Mouse (Mus musculus) MEL (cell line): ENCODE data around the gene Lnx2. TPM values are rescaled to one million over a fixed set of nuclear protein-coding genes. Genes with fewer than 3 reads are reported as not detected.

Experiments used
- DNase-seq: peaks from one replicate; pipeline ENCODE4 v3.0.0; 2011; ENCODE audit warnings: low read depth, low spot score
- H3K27ac ChIP-seq: 2 replicates; pipeline ENCODE4 v1.5.1; 2012; ENCODE audit warnings: low read depth, mild to moderate bottlenecking, control low read depth, low read length, moderate library complexity; ENCODE audit not compliant: control insufficient read depth
- H3K27me3 ChIP-seq, 2 experiments: fragments of 150-350 bp in 1 of 2; sonication (generic) in 1 of 2; 2 replicates each; pipeline ENCODE4 v1.6.1; 2012; ENCODE audit warnings: low read length in 2 of 2, mild to moderate bottlenecking in 2 of 2, improper control_type of control experiment in 1 of 2, moderate library complexity in 1 of 2; ENCODE audit not compliant: insufficient read depth in 2 of 2, control insufficient read depth in 1 of 2
- H3K36me3 ChIP-seq, 2 experiments: 2 replicates each; pipeline ENCODE4 v1.6.1; 2012 to 2014; ENCODE audit warnings: low read length in 2 of 2, improper control_type of control experiment in 1 of 2, inconsistent platforms in 1 of 2, mild to moderate bottlenecking in 1 of 2; ENCODE audit not compliant: insufficient read depth in 2 of 2, control insufficient read depth in 1 of 2
- H3K4me1 ChIP-seq, 2 experiments: fragments of 150-350 bp in 1 of 2; sonication (generic) in 1 of 2; 2 replicates each; pipeline ENCODE4 v1.6.1; 2012; ENCODE audit warnings: low read length in 2 of 2, improper control_type of control experiment in 1 of 2, mild to moderate bottlenecking in 1 of 2; ENCODE audit not compliant: insufficient read depth in 2 of 2, control insufficient read depth in 1 of 2
- H3K4me3 ChIP-seq, 2 experiments: fragments of 150-350 bp in 1 of 2; sonication (generic) in 1 of 2; 2 replicates each; pipeline ENCODE4 v1.5.1; 2012; ENCODE audit warnings: low read depth in 2 of 2, low read length in 2 of 2, mild to moderate bottlenecking in 2 of 2, moderate library complexity in 2 of 2, control low read depth in 1 of 2, improper control_type of control experiment in 1 of 2; ENCODE audit not compliant: control insufficient read depth in 1 of 2, insufficient read depth in 1 of 2
- H3K79me2 ChIP-seq: 2 replicates; pipeline ENCODE4 v1.6.1; 2012; ENCODE audit warnings: mild to moderate bottlenecking, low read length, moderate library complexity; ENCODE audit not compliant: control insufficient read depth, poor library complexity, insufficient read depth
- H3K9ac ChIP-seq: 2 replicates; pipeline ENCODE4 v1.6.1; 2012; ENCODE audit warnings: low read depth, mild to moderate bottlenecking, control low read depth, low read length, moderate library complexity; ENCODE audit not compliant: control insufficient read depth, poor library complexity, severe bottlenecking
- H3K9me3 ChIP-seq: fragments of 150-350 bp; sonication (generic); replicated peaks from 2 replicates; pipeline ENCODE4 v1.6.1; 2012; ENCODE audit warnings: mild to moderate bottlenecking, low read length, improper control_type of control experiment, moderate library complexity; ENCODE audit not compliant: insufficient read depth
- BHLHE40 ChIP-seq: IDR thresholded peaks from 2 replicates; pipeline ENCODE4 v1.6.1; 2012; ENCODE audit warnings: low read depth, mild to moderate bottlenecking, inconsistent platforms, low read length, improper control_type of control experiment, borderline replicate concordance
- CHD1 ChIP-seq: IDR thresholded peaks from 2 replicates; pipeline ENCODE4 v1.6.1; 2012; ENCODE audit warnings: low read depth, mild to moderate bottlenecking, inconsistent platforms, low read length, improper control_type of control experiment
- CTCF ChIP-seq, 3 experiments: IDR thresholded peaks in 2 of 3; conservative IDR thresholded peaks in 1 of 3; 2 replicates each; pipeline ENCODE4 v1.5.1; 2011 to 2012; ENCODE audit warnings: low read length in 3 of 3, low read depth in 2 of 3, mild to moderate bottlenecking in 2 of 3, improper control_type of control experiment in 1 of 3, inconsistent platforms in 1 of 3, mixed read lengths in 1 of 3, moderate library complexity in 1 of 3; ENCODE audit not compliant: control insufficient read depth in 1 of 3, insufficient read depth in 1 of 3, poor library complexity in 1 of 3, severe bottlenecking in 1 of 3
- ETS1 ChIP-seq: IDR thresholded peaks from 2 replicates; pipeline ENCODE4 v1.6.1; 2012; ENCODE audit warnings: low read depth, mild to moderate bottlenecking, inconsistent platforms, low read length, improper control_type of control experiment, moderate library complexity
- GABPA ChIP-seq: IDR thresholded peaks from 2 replicates; pipeline ENCODE4 v1.6.1; 2012; ENCODE audit warnings: low read depth, mild to moderate bottlenecking, inconsistent platforms, low read length, improper control_type of control experiment, moderate library complexity
- GATA1 ChIP-seq: IDR thresholded peaks from 2 replicates; pipeline ENCODE4 v1.6.1; 2011; ENCODE audit warnings: low read depth, low read length, improper control_type of control experiment
- HCFC1 ChIP-seq: IDR thresholded peaks from 2 replicates; pipeline ENCODE4 v1.6.1; 2012; ENCODE audit warnings: low read depth, mild to moderate bottlenecking, inconsistent platforms, low read length, improper control_type of control experiment, moderate library complexity
- JUND ChIP-seq: IDR thresholded peaks from 2 replicates; pipeline ENCODE4 v1.6.1; 2011; ENCODE audit warnings: low read depth, mild to moderate bottlenecking, improper control_type of control experiment, low read length
- KAT2A ChIP-seq: conservative IDR thresholded peaks from 2 replicates; pipeline ENCODE4 v1.6.1; 2012; ENCODE audit warnings: low read depth, low read length, improper control_type of control experiment, inconsistent platforms
- MAFK ChIP-seq: IDR thresholded peaks from 2 replicates; pipeline ENCODE4 v1.6.1; 2011; ENCODE audit warnings: low read depth, mild to moderate bottlenecking, low read length, improper control_type of control experiment, borderline replicate concordance
- MAX ChIP-seq: IDR thresholded peaks from 2 replicates; pipeline ENCODE4 v1.6.1; 2011; ENCODE audit warnings: low read length, improper control_type of control experiment
- MAZ ChIP-seq: IDR thresholded peaks from 2 replicates; pipeline ENCODE4 v1.6.1; 2012; ENCODE audit warnings: low read depth, mild to moderate bottlenecking, inconsistent platforms, low read length, improper control_type of control experiment
- MEF2A ChIP-seq: IDR thresholded peaks from 2 replicates; pipeline ENCODE4 v1.6.1; 2014; ENCODE audit warnings: low read depth, mild to moderate bottlenecking, inconsistent platforms, low read length, improper control_type of control experiment; ENCODE audit not compliant: poor library complexity, insufficient replicate concordance, severe bottlenecking; ENCODE audit errors: extremely low read depth
- MXI1 ChIP-seq: IDR thresholded peaks from 2 replicates; pipeline ENCODE4 v1.6.1; 2011; ENCODE audit warnings: mild to moderate bottlenecking, low read depth, low read length, improper control_type of control experiment
- MYB ChIP-seq: IDR thresholded peaks from 2 replicates; pipeline ENCODE4 v1.6.1; 2011; ENCODE audit warnings: mild to moderate bottlenecking, low read depth, low read length, improper control_type of control experiment
- MYC ChIP-seq: IDR thresholded peaks from 2 replicates; pipeline ENCODE4 v1.6.1; 2011; ENCODE audit warnings: low read depth, mild to moderate bottlenecking, low read length, improper control_type of control experiment, moderate library complexity
- NELFE ChIP-seq: IDR thresholded peaks from 2 replicates; pipeline ENCODE4 v1.6.1; 2011; ENCODE audit warnings: low read depth, low read length, improper control_type of control experiment
- NRF1 ChIP-seq: IDR thresholded peaks from 2 replicates; pipeline ENCODE4 v1.6.1; 2014; ENCODE audit warnings: low read depth, mild to moderate bottlenecking, inconsistent platforms, low read length, improper control_type of control experiment, moderate library complexity; ENCODE audit not compliant: poor library complexity, insufficient read depth, severe bottlenecking
- POLR2A ChIP-seq, 2 experiments: IDR thresholded peaks; 2 replicates each; pipeline ENCODE4 v1.6.1; 2011 to 2012; ENCODE audit warnings: low read length in 2 of 2, mild to moderate bottlenecking in 2 of 2, control low read depth in 1 of 2, improper control_type of control experiment in 1 of 2, low read depth in 1 of 2, moderate library complexity in 1 of 2; ENCODE audit not compliant: control insufficient read depth in 1 of 2, insufficient read depth in 1 of 2, poor library complexity in 1 of 2
- POLR2AphosphoS2 ChIP-seq: IDR thresholded peaks from 2 replicates; pipeline ENCODE4 v1.6.1; 2011; ENCODE audit warnings: low read length, improper control_type of control experiment
- POLR2AphosphoS5 ChIP-seq: IDR thresholded peaks from 2 replicates; pipeline ENCODE4 v1.6.1; 2012; ENCODE audit warnings: low read depth, borderline replicate concordance, mild to moderate bottlenecking, inconsistent platforms, low read length, moderate library complexity, mixed read lengths
- RAD21 ChIP-seq: IDR thresholded peaks from 2 replicates; pipeline ENCODE4 v1.6.1; 2011; ENCODE audit warnings: mild to moderate bottlenecking, low read depth, low read length, improper control_type of control experiment
- RCOR1 ChIP-seq: IDR thresholded peaks from 2 replicates; pipeline ENCODE4 v1.6.1; 2012; ENCODE audit warnings: low read depth, mild to moderate bottlenecking, inconsistent platforms, low read length, improper control_type of control experiment
- SMC3 ChIP-seq: IDR thresholded peaks from 2 replicates; pipeline ENCODE4 v1.6.1; 2011; ENCODE audit warnings: low read depth, low read length, improper control_type of control experiment
- TBP ChIP-seq: IDR thresholded peaks from 2 replicates; pipeline ENCODE4 v1.8.0; 2011; ENCODE audit warnings: low read depth, low read length, improper control_type of control experiment
- TCF12 ChIP-seq: IDR thresholded peaks from 2 replicates; pipeline ENCODE4 v1.6.1; 2014; ENCODE audit warnings: low read depth, mild to moderate bottlenecking, inconsistent platforms, low read length, improper control_type of control experiment, moderate library complexity
- UBTF ChIP-seq: IDR thresholded peaks from 2 replicates; pipeline ENCODE4 v1.6.1; 2012; ENCODE audit warnings: low read depth, mild to moderate bottlenecking, inconsistent platforms, low read length, improper control_type of control experiment, moderate library complexity, borderline replicate concordance; ENCODE audit not compliant: insufficient read depth
- USF1 ChIP-seq: IDR thresholded peaks from 2 replicates; pipeline ENCODE4 v1.6.1; 2014; ENCODE audit warnings: low read depth, mild to moderate bottlenecking, inconsistent platforms, low read length, improper control_type of control experiment, moderate library complexity
- USF2 ChIP-seq, 2 experiments: IDR thresholded peaks; 2 replicates each; pipeline ENCODE4 v1.6.1; 2011 to 2012; ENCODE audit warnings: improper control_type of control experiment in 2 of 2, low read length in 2 of 2, borderline replicate concordance in 1 of 2, inconsistent platforms in 1 of 2, low read depth in 1 of 2, mild to moderate bottlenecking in 1 of 2; ENCODE audit not compliant: insufficient read depth in 1 of 2
- ZC3H11A ChIP-seq: IDR thresholded peaks from 2 replicates; pipeline ENCODE4 v1.6.1; 2012; ENCODE audit warnings: low read depth, mild to moderate bottlenecking, inconsistent platforms, low read length, improper control_type of control experiment
- ZMIZ1 ChIP-seq: IDR thresholded peaks from 2 replicates; pipeline ENCODE4 v1.6.1; 2012; ENCODE audit warnings: low read depth, mild to moderate bottlenecking, inconsistent platforms, low read length, improper control_type of control experiment, moderate library complexity
- ZNF384 ChIP-seq: IDR thresholded peaks from 2 replicates; pipeline ENCODE4 v1.6.1; 2012; ENCODE audit warnings: low read depth, mild to moderate bottlenecking, inconsistent platforms, low read length, improper control_type of control experiment
- polyA plus RNA-seq, 2 experiments: library from polyadenylated mRNA; stranded (reverse) in 1 of 2; unstranded in 1 of 2; fragments of >175 nt in 1 of 2; fragments of >200 nt in 1 of 2; gene quantifications; 2 replicates each; pipeline versions ENCODE4 v1.2.1 to v1.2.4; 2012; ENCODE audit warnings: low replicate concordance in 2 of 2, low read depth in 1 of 2; ENCODE audit not compliant: insufficient read length in 2 of 2, insufficient read depth in 1 of 2, missing spikeins in 1 of 2
- total RNA-seq: library from RNA; depleted of rRNA; stranded (reverse); fragments of 300-350 nt; gene quantifications from 2 replicates; pipeline ENCODE4 v1.2.3, GENCODE M21; 2012

The Lnx2 gene
- total and polyA plus RNA-seq, 3 experiments: 22.0 to 26.1 TPM; not detected in 1

DNA sequence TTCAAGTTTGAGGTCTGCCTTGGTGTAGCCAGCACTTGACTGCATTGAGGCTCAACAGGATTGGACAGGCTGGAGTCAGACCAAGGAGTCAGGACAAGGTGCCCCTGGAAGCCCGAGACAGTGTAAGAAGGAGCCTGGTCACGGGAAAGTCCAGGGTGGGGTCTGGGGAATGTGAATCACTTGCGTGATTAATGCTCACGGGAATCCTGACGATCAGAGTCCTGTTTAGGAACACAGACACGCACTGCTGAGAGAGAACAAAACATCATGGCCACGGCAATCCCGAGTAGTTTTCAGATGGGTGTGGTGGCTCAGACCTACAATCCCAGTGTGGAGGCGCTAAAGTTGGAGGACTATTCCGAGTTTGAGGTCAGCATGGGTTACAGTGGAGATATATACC is 65.1 kb downstream of the Lnx2 start:
- TF ChIP-seq USF2 (IDR thresholded peaks at IDR 0.05; ENCODE audit: borderline replicate concordance in 1 of 2, insufficient read depth in 1 of 2, low read depth in 1 of 2, low read length in 2 of 2): no peak
- no peak for TF ChIP-seq ZC3H11A
- TF ChIP-seq BHLHE40: no peak
- H3K4me1 ChIP-seq: no peaks in the 10 kb centered on the region
- H3K9ac ChIP-seq: no peak overlapping the region
- no peaks in the 10 kb centered on the region for H3K79me2 ChIP-seq
- no peaks in the 10 kb centered on the region for H3K36me3 ChIP-seq
- H3K27ac ChIP-seq: no peak overlapping the region
- no peak overlapping the region for H3K4me3 ChIP-seq
- H3K9me3 ChIP-seq: no peaks in the 10 kb centered on the region
- no peaks in the 10 kb centered on the region; a peak in 1 of 4 replicates for H3K27me3 ChIP-seq
- DNase-seq: no peak

DNA sequence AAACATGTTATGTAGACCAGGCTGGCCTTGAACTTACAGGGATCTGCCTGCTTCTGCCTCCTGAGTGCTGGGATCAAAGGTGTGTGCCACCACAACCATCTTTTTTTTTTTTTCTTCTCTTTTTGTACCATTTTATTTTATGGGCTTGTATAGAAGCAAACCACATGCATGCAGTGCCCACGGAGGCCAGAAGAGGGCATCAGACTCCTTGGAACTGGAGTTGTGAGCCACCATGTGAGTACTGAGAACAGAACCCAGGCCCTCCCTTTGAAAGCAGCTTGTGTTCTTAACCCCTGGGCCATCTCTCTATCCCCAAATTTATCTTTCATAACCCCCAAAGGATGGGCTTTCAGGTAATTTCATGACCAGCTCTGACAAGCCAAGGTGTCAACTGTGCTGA is 73.1 kb downstream of the Lnx2 start:
- Histone ChIP-seq H3K27me3 (no peaks in the 10 kb centered on the region), H3K79me2 (no peaks in the 10 kb centered on the region), H3K4me1 (no peaks in the 10 kb centered on the region), H3K4me3 (no peak overlapping the region), H3K9me3 (no peaks in the 10 kb centered on the region), H3K36me3 (no peaks in the 10 kb centered on the region), H3K27ac (no peak overlapping the region), H3K9ac (no peak overlapping the region)
- peak; percentile 42 for DNase-seq
- TF ChIP-seq UBTF (no peak), NRF1 (no peak), MEF2A (no peak), CTCF (IDR thresholded peaks at IDR 0.05 in 2 of 3, conservative IDR thresholded peaks at IDR 0.05 in 1 of 3; ENCODE audit: control insufficient read depth in 1 of 3, insufficient read depth in 1 of 3, low read depth in 2 of 3, low read length in 3 of 3, poor library complexity in 1 of 3, severe bottlenecking in 1 of 3) (peak; percentile 38 to 56 (median 48)), ZNF384 (peak; percentile 13; the same call in 1 of the 2 replicates), POLR2AphosphoS2 (no peak), BHLHE40 (no peak), GATA1 (no peak), MYC (no peak), JUND (no peak), TCF12 (no peak), POLR2A (IDR thresholded peaks at IDR 0.05; ENCODE audit: control insufficient read depth in 1 of 2, insufficient read depth in 1 of 2, low read depth in 1 of 2, low read length in 2 of 2, poor library complexity in 1 of 2) (no peak), ETS1 (no peak), RAD21 (peak; percentile 39), MAFK (no peak), USF1 (no peak), POLR2AphosphoS5 (no peak), NELFE (no peak), CHD1 (no peak), MAX (no peak), GABPA (no peak), SMC3 (peak; percentile 43), TBP (no peak), MAZ (no peak), ZMIZ1 (no peak), HCFC1 (no peak), MYB (no peak), ZC3H11A (peak; percentile 20; the same call in 1 of the 2 replicates), RCOR1 (no peak), MXI1 (no peak), KAT2A (no peak)
